Mouse (Mus musculus): ENCODE data around the gene Apba1.

GRCm38 (mm10) chr19:23758554-23759321, at the start of gene Apba1:
- TF ChIP-seq CTCF (IDR thresholded peaks at IDR 0.05; ENCODE audit: insufficient read depth, low read length), result no peak
- TF ChIP-seq POLR2A (IDR thresholded peaks at IDR 0.05; ENCODE audit: borderline replicate concordance, extremely low read depth, low read depth, low read length), result 0 out of 2 replicates have a peak, but pooled peaks have one; percentile 19
